Mouse (Mus musculus): ENCODE measurements around the gene Kat2a. TPM values are rescaled to one million over a fixed set of nuclear protein-coding genes. Genes with fewer than 3 reads are reported as not detected.
"Not testable (repeated sequence)": the region's sequence is repeated elsewhere in the genome, so short reads cannot be mapped to it uniquely, and the experiment has no call there.

Gene Kat2a
- polyA plus RNA-seq, 1 experiment from 2014 or later: 34.7 TPM

DNA sequence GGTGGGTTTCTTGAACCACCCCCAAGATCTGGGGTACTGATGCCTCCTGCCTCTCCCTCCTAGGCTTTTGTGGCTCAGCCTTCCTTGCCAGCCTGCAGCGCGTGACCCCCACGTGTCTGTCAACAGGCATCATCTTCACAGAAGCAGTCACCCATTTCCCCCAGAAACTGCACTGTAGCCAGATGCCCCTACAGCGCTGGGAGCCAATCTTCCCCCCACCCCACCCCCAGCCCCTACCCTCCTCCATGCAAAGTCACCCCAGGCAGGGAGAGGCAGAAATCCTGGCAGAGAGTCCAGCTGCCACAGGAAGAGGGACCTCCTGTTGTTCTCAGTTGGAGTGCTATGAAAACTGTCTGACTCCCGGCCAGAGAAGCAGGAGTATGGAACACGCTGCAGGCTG lies 55.8 kb downstream of the Kat2a start:
- ATAC-seq (ENCODE audit: extremely low read depth, insufficient number of reproducible peaks, low FRiP score, low TSS enrichment): no peak
- H3K9ac ChIP-seq: peak overlapping the region; percentile 33
- H3K9me3 ChIP-seq: no peaks in the 10 kb centered on the region
- H3K4me2 ChIP-seq: peak overlapping the region; percentile 51
- H3K4me1 ChIP-seq: peaks cover 29% of the 10 kb centered on the region
- no peak overlapping the region for H3K4me3 ChIP-seq
- H3K36me3 ChIP-seq: no peaks in the 10 kb centered on the region
- 8% methylated on average over 6 of the region's 6 CpGs for WGBS
- H3K27me3 ChIP-seq (replicated peaks): peaks cover 12% of the 10 kb centered on the region
- H3K27ac ChIP-seq (replicated peaks): no peak overlapping the region

DNA sequence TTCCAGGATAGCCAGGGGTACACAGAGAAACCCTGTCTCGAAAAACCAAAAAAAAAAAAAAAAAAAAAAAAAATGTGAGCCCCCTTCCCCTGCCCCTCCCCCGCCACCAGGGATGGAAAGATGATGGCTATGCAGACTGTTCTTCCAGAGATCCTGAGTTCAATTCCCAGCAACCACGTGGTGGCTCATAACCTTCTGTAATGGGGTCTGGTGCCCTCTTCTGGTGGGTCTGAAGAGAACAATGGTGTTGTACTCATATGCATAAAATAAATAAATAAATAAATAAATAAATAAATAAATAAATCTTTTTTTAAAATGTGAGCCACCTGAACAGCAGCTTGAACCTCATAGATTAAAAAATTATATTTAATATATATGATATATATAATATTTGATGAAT lies 56.7 kb downstream of the Kat2a start:
- Histone ChIP-seq H3K27me3 (replicated peaks) (peaks cover 20% of the 10 kb centered on the region), H3K4me1 (peaks cover 29% of the 10 kb centered on the region)
- H3K9ac ChIP-seq; ATAC-seq (ENCODE audit: extremely low read depth, insufficient number of reproducible peaks, low FRiP score, low TSS enrichment); H3K4me3 ChIP-seq; H3K36me3 ChIP-seq; H3K4me2 ChIP-seq; H3K9me3 ChIP-seq; H3K27ac ChIP-seq (replicated peaks): not testable (repeated sequence)
- 62% methylated on average over 3 of the region's 3 CpGs for WGBS

Other genes with a start within 250 kb of the Kat2a start
- gene Klhl11, start 239.7 kb downstream of the Kat2a start, polyA plus RNA-seq (2015; fragmentation: Nextera tagmentation; extraction: Ambion mirVana): 6.6 and 6.7 TPM in 2 replicates
- 67.8 and 69.7 TPM in 2 replicates for gene Acly, start 184.5 kb downstream of the Kat2a start, polyA plus RNA-seq (2015; fragmentation: Nextera tagmentation; extraction: Ambion mirVana)
- gene Ttc25, start 166.9 kb downstream of the Kat2a start, polyA plus RNA-seq (2015; fragmentation: Nextera tagmentation; extraction: Ambion mirVana): 0.19 and 0.62 TPM in 2 replicates
- gene Cnp, start 137.6 kb downstream of the Kat2a start, polyA plus RNA-seq (2015; fragmentation: Nextera tagmentation; extraction: Ambion mirVana): 18.1 and 20.2 TPM in 2 replicates
- 67.0 and 67.3 TPM in 2 replicates for gene Nkiras2, start 93.2 kb downstream of the Kat2a start, polyA plus RNA-seq (2015; fragmentation: Nextera tagmentation; extraction: Ambion mirVana)
- gene Dnajc7, start 92.3 kb downstream of the Kat2a start, polyA plus RNA-seq (2015; fragmentation: Nextera tagmentation; extraction: Ambion mirVana): 172 and 191 TPM in 2 replicates
- gene Zfp385c, start 20.0 kb downstream of the Kat2a start, polyA plus RNA-seq (2015; fragmentation: Nextera tagmentation; extraction: Ambion mirVana): 0.09 and 0.51 TPM in 2 replicates
- 1.5 and 1.9 TPM in 2 replicates for gene Dhx58, start 8.2 kb downstream of the Kat2a start, polyA plus RNA-seq (2015; fragmentation: Nextera tagmentation; extraction: Ambion mirVana)
- 0.21 TPM in 1 of 2 replicates, not detected in the other for gene Hspb9, start 1.4 kb upstream of the Kat2a start, polyA plus RNA-seq (2015; fragmentation: Nextera tagmentation; extraction: Ambion mirVana)
- gene Rab5c, start 25.8 kb upstream of the Kat2a start, polyA plus RNA-seq (2015; fragmentation: Nextera tagmentation; extraction: Ambion mirVana): 13.4 and 13.6 TPM in 2 replicates
- gene Kcnh4, start 47.5 kb upstream of the Kat2a start, polyA plus RNA-seq (2015; fragmentation: Nextera tagmentation; extraction: Ambion mirVana): not detected in 2 replicates
- not detected in 2 replicates for gene Hcrt, start 50.5 kb upstream of the Kat2a start, polyA plus RNA-seq (2015; fragmentation: Nextera tagmentation; extraction: Ambion mirVana)
- 6.0 and 7.2 TPM in 2 replicates for gene Ghdc, start 58.5 kb upstream of the Kat2a start, polyA plus RNA-seq (2015; fragmentation: Nextera tagmentation; extraction: Ambion mirVana)
- gene Stat5b, start 138.3 kb upstream of the Kat2a start, polyA plus RNA-seq (2015; fragmentation: Nextera tagmentation; extraction: Ambion mirVana): 24.3 and 27.0 TPM in 2 replicates
- 5.2 and 5.9 TPM in 2 replicates for gene Stat5a, start 146.9 kb upstream of the Kat2a start, polyA plus RNA-seq (2015; fragmentation: Nextera tagmentation; extraction: Ambion mirVana)
- gene Stat3, start 227.1 kb upstream of the Kat2a start, polyA plus RNA-seq (2015; fragmentation: Nextera tagmentation; extraction: Ambion mirVana): 41.8 and 42.9 TPM in 2 replicates